Mouse (Mus musculus) ES-E14 (cell line): ENCODE results near the gene Ptprg.

Experiments used
- CHD2 ChIP-seq: IDR thresholded peaks from 2 replicates; pipeline ENCODE4 v1.6.1; 2014; ENCODE audit warnings: mild to moderate bottlenecking, low read depth, low read length, inconsistent platforms
- HCFC1 ChIP-seq: IDR thresholded peaks from 2 replicates; pipeline ENCODE4 v1.6.1; 2012; ENCODE audit warnings: low read length, inconsistent platforms, borderline replicate concordance; ENCODE audit not compliant: insufficient read depth
- MAFK ChIP-seq: IDR thresholded peaks from 2 replicates; pipeline ENCODE4 v1.6.1; 2014; ENCODE audit warnings: mild to moderate bottlenecking, low read depth, low read length, inconsistent platforms; ENCODE audit not compliant: insufficient read depth
- ZC3H11A ChIP-seq: IDR thresholded peaks from 2 replicates; pipeline ENCODE4 v1.6.1; 2012; ENCODE audit warnings: low read depth, mild to moderate bottlenecking, inconsistent platforms, low read length, borderline replicate concordance

- TF ChIP-seq MAFK (no peak), ZC3H11A (no peak), HCFC1 (no peak), CHD2 (no peak)
These were observed 31.7 kb downstream of the Ptprg start for GRCm38 (mm10) chr14:11584929-11585633.
